Mouse (Mus musculus) embryo, embryonic 11 days (tissue): ENCODE data around the gene Dnmt3l.

ENCODE experiments used
- DNase-seq: peaks from one replicate; pipeline ENCODE4 v3.0.0-alpha.2; 2015

The Dnmt3l gene

DNA sequence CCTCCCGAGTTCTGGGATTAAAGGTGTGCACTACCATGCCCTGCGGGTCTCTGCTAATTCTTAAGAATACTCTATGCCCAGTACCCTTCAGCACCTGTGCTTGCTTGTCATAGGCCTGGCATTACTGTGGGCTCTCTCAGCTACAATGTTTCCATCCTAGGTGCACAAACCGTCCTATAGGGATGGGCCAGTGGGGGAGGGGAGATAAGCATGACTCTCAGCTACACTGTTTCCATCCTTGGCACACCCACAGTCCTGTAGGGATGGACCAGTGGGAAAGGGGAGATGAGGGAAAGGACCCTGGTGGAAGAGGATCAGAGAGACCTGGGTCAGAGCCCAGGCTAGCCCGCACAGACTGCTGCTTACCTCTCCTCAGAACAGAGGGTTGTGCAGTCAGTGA lies 4.6 kb upstream of the Dnmt3l start:
- no peak for DNase-seq

DNA sequence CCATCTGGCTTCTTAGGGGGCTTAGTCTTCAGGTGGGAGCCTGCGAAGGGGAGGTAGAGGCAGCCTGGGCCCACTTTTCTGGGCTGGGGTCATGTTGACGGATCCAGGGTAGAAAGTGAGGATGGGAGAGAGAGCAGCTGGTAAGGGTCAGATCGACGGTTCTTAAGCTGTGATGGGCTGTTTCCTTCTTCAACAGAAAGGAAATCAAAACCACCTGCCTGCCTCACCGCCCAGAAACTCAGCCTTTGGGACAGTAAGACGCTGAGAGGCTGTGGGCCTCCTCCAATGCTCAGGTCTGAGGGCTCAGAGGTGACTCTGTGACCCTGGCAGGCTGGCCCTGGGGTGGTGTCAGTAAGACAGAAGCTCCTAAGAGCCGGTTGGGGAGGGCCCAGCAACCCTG lies 349 bp downstream of the Dnmt3l start:
- peak; percentile 20 for DNase-seq

DNA sequence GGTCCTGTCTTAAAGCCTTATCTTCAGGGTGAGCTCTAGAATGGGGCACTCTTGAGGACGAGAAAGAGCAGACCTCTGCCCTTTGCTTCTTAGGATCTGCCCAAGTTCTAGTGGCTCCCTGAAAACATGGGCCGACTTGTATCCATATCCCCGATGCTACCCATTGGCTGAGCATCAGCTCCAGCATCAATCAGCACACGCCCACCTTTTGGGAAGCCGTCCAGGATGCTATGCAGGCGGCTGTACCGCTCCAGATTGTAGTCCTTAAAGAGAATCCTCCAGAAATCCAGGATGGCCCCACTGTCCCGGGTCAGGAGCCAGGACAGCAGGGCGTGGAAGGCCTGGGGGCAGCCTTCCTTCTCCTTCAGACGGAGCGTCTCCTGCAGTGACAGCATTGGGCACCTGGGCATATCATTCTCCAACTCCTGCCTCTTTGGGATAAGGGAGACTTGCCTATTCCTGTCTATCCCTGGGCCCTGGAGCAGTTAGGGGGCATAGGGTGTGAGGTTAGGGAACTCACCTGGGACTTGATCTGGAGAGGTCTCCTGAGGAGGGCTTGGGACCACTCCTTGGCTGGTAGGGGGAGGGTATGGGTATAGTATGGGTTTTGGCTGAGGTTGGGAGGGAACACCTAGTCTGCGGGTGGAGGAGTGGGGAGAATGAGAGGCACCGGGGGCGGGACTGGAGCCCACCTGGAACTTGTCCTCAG lies 1.1 kb downstream of the Dnmt3l start:
- DNase-seq = no peak

DNA sequence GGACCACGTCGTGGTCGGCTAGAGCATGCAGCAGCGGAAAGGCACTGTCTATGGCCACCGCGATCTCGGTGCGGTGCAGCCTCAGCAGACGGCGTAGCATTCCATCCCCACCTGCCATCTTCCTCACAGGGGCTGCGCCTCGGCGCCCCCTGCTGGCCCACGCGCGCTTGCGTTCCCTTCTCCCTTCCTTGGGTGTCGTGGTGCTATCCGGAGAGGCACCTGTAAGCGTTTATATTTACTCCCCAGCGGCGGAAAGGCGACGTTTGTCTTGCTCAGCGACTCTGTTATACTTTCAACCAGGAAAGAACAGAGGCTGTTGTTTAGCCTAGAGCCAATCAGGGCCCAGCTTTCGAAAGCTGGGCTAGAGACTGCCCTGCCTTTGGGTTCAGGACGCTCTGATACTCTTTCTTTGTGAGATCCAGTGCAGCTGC lies 1.7 kb downstream of the Dnmt3l start, which contains the start of gene Aire:
TSS of gene Aire (minus strand) at position 205 of the 431 bp plus-strand sequence.
- peak; percentile 79 for DNase-seq

DNA sequence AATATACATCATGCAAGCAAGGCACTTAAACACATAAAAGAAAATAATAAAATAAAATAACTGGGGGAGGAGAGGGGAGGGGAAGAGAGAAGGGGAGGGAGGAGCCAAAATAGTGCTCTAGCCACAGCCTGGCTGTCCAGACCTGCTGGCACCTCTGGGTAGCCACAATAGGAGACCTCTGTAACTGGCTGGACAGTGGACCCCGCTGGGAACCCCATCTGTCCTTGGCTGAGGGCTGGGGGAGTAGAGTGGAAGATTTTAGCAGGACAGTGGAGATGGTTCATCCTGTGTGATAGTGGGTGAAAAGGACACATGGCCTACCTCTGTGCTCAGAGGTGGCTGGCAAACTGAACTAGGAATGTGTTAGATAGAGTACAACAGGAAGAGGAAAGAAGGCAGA lies 2.8 kb downstream of the Dnmt3l start:
- DNase-seq = no peak

DNA sequence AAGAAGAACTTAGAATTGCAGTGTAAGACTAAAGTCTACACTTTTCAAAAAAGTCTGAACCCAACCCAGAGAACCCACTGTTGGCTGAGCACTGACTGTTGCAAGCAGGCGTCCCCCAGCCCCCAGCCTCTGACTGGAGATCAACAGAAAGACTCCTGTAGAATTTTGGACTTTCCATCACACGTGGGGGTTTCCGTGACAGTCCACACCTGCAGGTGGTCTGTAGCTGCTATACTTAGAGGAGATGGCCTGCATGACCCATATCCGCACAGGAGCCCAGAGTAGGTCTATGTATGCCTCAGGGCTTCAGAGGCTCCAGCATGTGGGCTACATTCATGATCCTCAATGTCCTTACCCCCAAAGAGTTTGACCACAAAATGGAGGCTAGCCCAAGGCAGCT lies 4.6 kb downstream of the Dnmt3l start:
- DNase-seq = no peak

DNA sequence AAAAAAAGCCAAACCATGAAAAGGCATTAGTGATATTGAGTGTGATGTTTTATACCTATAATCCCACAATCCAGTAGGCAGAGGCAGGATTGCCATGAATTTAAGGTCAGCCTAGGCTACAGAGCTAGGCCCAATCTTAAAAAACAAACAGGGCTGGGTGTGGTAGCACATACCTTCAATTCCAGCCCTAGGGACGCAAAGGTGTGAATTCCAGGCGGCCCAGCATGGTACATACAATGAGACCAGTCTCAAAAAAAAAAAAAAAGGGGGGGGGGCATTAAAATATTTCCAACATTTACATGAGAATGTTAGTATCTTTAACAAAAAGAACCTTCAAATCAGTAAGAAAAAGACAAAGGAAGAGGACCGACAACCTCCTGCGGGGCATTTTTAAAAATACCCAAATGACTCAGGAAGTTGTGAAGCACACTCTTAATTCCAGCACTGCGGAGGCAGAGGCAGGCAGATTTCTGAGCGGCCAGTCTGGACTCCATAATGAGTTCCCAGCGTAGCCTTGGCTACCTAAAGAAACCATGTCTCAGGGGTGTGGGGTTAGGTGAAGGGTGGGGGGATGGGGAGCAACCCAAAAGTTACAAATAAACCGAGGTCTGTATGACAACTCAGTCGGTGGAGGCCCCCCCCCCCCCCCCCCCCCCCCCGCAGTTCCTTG lies 6.4 kb downstream of the Dnmt3l start:
- DNase-seq = no peak

DNA sequence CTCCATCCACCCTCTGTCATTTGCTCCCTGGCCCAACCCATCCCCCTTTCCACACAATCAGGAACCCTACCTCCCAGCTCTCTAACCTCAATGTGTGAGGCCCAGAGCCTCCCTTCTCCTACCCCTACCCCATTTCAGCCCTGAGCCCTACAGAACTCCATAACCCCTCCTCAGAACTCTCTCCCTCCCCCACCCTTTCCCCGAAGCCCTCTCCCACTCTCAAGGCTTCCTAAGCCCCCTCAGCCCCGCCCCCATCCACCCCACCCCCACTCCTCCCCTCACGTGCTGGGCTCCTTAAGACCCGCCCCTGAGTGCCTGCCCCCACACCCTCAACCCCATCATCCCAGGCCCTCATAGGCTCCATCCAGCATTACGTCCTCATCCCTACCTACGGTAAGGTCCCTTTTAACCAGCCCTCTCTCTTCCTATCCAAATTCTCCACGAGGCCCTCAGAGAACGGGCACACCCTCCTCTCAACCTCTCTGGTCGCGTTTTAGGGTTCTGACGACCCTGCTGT lies 7.8 kb downstream of the Dnmt3l start:
- no peak for DNase-seq

DNA sequence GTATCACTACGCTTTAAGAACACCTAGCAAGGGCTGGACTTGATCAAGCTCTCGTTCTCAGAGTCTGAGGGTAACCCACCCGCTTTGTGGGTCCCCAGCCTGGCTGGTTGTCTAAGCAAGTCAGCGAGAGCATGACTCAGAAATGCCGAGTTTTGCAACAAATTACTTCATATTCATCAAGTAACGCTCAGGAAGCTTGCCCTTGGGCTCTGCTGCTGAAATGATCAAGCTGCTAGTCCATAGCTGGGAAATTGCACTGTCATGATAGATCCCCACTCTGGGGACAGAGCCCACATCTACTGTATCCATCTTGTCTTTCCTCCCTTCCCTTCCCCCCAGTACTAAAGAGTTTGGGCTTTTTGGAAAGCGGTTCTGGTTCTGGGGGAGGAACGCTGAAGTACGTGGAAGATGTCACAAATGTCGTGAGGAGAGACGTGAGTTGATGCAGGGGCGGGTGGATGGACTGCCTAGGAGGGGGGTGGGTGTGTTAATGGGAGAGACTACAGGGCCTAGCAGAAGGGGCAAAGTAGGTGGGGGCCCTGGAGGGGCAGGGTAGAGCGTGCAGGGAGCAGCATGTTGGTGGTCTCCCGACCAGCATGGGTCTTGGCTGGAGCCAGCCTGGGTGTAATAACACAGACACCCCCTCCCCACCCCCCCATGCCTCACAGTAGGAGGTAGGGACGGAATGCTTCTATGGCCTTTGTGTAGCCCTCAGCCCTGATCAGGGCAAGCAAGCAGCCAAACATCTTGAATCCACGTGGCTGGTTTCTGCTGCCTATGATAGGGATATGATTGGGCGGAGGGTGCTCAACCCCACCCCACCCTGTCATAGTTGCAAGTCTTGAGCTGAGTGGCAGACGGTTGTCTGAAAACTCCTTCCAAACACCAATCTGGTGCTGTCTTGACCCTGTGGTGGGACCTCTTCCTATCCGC lies 13.2 kb downstream of the Dnmt3l start:
- DNase-seq = no peak

DNA sequence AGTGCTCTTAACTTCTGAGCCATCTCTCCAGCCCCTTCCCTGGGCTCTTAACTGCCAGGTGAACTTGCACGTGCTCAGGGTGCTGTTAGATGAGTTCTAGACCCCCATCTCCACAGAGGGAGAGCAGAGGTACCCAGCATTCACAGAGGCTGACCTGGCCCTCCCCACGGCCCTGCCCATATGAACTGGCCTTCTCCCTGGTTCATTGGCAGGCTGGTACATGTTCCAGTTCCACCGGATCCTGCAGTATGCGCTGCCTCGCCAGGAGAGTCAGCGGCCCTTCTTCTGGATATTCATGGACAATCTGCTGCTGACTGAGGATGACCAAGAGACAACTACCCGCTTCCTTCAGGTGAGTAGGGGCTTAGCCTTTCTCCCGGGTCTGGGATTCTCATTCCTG lies 15.3 kb downstream of the Dnmt3l start:
- no peak for DNase-seq

DNA sequence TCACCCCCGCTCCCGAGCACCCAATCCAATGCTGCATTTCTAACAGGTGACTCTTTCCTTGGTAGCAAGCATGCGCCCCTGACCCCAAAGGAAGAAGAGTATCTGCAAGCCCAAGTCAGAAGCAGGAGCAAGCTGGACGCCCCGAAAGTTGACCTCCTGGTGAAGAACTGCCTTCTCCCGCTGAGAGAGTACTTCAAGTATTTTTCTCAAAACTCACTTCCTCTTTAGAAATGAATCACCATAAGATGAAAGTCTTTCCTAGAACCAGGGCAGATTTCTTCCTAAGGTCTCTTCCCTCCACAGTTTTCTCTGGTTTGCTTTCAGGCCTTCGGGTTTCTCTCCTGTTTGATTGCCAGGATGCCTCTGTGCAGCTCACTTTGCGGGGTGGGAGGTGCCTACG lies 21.4 kb downstream of the Dnmt3l start:
- DNase-seq = no peak

DNA sequence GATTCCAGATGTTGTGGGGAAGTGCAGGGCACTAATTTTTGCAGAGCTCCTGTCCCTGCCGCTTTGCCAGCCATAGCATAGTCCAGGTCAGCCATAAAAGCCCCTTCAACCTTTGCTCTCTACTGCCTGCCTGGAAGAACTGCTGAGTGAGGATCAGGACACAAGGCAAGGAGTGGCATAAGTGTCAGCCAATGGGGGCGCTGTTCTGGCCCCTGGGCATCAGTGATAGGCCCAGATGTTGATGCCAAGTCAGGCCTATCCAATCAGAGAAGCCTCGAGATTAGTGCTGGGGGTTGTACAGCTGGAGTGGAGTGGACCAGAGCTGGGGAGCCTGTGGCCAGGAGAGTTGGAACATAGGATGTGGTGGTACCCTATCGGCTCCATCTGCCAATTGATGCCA lies 25.5 kb downstream of the Dnmt3l start:
- peak; percentile 22 for DNase-seq

DNA sequence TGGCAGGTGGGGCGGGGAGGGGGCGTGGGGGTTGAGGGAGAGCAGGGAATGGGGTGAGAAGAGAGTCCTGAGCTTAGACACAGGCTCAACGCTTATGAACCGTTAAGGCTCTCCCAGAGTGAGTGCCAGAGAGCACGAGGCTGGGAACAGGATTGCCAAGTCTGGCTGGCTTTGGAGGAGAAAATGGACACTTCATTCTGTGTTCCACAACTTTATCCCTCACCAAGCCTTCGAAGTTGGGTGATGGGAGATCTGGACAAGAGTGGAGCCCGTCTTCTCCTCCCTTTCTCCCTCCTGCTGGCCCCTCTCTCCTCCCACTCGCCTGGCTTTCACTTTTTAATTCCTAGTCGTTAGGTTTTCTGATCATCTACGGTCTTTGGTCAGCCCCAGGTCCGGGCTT lies 26.8 kb downstream of the Dnmt3l start:
- no peak for DNase-seq

DNA sequence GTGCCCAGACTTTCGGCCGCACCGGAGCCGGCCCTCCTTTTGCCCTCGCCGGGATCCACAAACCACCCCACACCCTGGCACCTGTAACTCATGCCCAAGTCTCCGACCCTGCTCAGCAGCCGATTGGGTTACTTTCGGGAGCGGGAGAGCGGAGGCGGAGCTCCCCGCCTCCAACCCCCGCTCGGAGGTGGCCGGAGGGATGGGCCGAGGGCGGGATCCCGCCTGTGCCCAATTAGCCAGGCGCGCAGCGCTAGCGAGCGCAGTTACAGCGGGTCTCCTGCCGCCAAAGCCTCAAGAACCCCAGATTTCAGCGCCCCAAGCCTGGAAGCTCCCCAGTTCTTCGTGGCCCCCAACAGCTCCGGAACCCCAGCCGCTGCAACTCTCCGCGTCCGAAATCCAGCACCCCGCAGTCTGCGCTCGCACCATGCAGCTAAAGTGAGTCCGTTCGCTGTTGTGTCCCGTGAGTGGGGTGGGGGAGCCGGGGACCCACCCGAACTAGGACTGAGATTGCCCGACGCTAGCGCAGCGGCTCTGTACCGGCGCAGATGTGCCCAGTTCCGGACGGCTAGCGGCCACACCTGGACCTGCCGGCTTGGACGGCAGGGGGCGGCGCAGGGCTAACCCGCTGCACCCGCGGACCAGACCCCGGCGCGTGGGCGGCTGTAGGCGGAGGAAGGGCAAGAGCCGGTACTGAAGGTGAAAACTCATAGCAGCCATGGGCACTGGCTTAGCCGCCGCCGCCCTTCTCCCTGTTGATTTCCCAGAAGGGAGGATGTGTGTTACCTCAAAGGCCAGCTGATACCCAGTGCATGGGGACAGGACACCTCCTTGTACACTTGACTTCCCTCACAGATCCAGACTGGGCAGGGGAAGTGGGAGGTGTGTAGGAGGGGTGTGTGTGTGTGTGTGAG lies 27.6 kb downstream of the Dnmt3l start, which contains the start of gene Icosl:
TSS of gene Icosl (plus strand) at position 202 of the 911 bp plus-strand sequence.
- peak; percentile 88 for DNase-seq

DNA sequence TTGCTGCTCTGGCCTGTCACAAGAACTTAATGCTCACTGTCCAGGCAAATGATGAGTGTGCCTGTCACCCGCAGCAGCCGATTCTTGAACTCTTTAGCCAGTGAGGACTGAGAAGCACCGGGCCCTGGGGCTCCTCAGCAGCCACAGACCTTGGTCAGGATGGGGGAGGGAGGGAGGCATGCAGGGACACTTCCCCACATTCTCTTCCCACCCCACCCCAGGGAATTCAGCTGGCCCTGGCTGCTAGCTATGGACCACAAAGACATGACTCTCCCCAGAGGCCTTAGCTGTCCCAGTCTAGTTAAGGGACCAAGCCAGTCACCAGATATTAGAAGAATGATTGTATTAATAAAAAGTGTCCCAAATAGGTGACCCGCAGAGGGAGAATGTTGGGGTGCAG lies 32.4 kb downstream of the Dnmt3l start:
- DNase-seq = no peak

DNA sequence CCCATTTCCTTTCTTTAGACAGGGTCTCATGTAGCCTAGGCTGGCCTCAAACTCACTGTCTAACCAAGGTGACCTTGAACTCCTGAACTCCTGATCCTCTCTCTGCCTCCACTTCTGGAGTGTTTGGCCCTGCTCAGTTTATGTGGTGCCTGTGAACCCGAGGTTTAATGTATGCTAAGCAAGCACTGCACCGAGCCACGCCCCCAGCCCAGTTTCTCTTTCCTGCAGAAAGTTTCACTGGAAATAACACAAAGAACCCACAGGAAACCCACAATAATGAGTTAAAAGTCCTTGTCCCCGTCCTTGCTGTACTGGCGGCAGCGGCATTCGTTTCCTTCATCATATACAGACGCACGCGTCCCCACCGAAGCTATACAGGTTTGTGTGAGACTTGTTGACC lies 33.2 kb downstream of the Dnmt3l start:
- DNase-seq = no peak

DNA sequence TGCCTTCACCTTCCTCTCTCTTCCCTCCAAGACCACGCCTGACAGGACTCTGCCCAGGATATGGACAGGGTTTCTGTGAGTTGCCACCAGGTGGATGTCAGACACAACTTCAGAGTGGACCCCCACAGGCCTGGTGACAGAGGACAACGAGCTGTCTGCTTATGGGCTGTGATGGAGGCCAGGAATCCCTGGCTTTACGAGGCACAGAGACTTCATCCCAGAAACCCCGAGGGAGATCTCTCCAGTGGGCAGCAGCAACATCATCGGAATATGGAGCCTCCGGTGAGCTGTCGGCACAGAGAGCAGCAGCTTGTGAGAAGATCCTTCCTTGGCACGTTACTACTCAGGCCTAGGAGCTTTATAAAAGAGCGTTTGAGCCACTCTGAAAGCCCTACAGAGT lies 36.1 kb downstream of the Dnmt3l start:
- no peak for DNase-seq

DNA sequence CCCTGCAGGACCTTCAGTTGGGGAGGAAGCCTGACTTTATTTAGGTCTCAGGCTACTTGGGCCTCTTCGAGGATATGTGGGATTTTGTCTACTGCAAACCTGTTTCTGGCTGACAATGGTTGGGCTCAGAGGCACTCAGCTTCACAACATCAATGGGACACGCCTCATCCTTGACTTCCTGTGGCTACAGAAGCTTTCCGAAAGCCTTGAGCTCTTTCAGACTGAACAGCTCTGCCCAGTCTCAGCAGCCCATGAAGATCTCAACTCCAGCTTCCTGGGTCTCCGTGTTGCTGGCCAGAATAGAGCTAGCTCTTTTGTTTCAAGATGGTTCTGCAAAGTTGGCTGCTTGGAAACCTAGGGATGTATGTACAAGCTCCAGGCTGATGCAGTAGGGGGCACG lies 36.5 kb downstream of the Dnmt3l start:
- no peak for DNase-seq

DNA sequence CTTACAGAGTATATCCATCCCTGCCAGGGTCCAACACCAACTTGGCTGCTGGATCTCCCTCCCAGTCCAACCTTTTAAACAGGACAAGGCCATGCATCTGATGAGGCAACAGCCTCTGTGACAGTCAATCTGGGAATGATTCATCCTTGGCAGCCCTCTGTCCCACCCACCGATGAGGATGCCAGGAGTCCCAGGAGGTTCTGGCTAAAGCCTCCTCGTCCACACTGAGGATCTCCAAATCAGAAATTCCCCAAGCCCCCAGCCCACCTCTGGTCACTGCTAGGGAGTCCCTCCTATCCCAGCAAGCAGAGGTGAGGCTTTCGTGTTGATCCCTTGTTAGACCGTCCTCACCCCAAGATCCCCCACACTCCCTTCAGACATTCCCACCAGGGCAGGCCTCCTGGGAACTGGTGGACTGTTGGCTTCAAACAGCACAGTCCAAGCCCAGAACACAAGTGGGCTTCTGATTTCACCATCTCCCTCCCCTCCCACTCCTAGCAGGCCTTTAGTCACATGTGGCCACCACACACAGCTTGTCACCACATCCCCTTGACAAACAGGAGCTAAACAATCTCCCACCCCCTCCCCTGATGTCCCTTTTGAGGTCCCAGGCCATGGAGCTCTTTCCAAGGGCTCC lies 38.3 kb downstream of the Dnmt3l start:
- no peak for DNase-seq

DNA sequence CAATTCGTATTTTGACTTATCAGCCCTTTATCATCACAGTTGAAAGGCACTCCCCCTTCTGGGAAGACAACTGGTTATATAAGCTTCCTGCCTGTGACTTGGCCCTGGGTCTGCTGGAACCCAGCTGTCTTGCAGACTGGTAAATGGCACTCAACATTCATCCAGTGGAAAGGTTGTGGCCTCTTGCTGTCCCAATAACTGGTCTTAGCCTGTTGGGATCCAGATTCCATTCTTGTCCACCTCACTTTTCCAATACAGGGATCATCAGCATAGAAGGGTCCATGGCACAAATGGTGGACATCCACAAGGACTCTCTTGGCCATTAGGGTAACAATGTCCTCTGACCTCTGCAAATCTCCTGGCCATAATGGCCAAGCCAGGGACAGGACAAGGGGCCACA lies 42.3 kb downstream of the Dnmt3l start:
- no peak for DNase-seq

DNA sequence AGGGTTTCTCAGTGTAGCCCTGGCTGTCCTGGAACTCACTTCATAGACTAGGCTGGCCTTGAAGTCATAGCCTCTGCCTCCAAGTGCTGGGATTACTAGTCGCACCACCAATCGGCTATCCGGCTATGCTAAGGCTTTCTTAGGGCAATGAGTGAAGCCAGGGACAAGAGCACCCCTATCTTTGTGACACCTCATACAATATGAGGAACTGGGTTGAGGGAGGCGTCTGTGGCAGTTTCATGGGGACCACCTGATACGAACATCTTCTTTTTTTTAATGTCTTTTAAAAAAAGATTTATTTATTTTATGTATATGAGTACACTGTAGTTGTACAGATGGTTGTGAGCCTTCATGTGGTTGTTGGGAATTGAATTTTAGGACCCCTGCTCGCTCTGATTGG lies 44.0 kb downstream of the Dnmt3l start:
- DNase-seq = no peak
